Mouse (Mus musculus): Measurements from ENCODE around the gene Syt12.

- TF ChIP-seq POLR2A (IDR thresholded peaks at IDR 0.05; ENCODE audit: control insufficient read depth in 1 of 2, insufficient read depth in 1 of 2, low read depth in 1 of 2, low read length in 2 of 2, poor library complexity in 1 of 2) = no peak
- no peak for TF ChIP-seq MAFK (IDR thresholded peaks at IDR 0.05; ENCODE audit: borderline replicate concordance, low read depth, low read length)
- TF ChIP-seq ZKSCAN1 (IDR thresholded peaks at IDR 0.05; ENCODE audit: low read depth, low read length) = no peak
- no peak for TF ChIP-seq POLR2AphosphoS5 (IDR thresholded peaks at IDR 0.05; ENCODE audit: borderline replicate concordance, low read depth, low read length)
- TF ChIP-seq CTCF (IDR thresholded peaks at IDR 0.05 in 2 of 3, conservative IDR thresholded peaks at IDR 0.05 in 1 of 3; ENCODE audit: control insufficient read depth in 1 of 3, insufficient read depth in 1 of 3, low read depth in 2 of 3, low read length in 3 of 3, poor library complexity in 1 of 3, severe bottlenecking in 1 of 3) = no peak
- TF ChIP-seq USF1 (IDR thresholded peaks at IDR 0.05; ENCODE audit: low read depth, low read length) = no peak
- TF ChIP-seq ZMIZ1 (IDR thresholded peaks at IDR 0.05; ENCODE audit: low read depth, low read length) = no peak
- no peak for TF ChIP-seq CHD2 (IDR thresholded peaks at IDR 0.05; ENCODE audit: low read length)
- no peak for TF ChIP-seq MAX (IDR thresholded peaks at IDR 0.05; ENCODE audit: low read length)
Measured at GRCm38 (mm10) chr19:4485006-4485405, 7.8 kb upstream of the Syt12 start.
